In the genomic region with DNA sequence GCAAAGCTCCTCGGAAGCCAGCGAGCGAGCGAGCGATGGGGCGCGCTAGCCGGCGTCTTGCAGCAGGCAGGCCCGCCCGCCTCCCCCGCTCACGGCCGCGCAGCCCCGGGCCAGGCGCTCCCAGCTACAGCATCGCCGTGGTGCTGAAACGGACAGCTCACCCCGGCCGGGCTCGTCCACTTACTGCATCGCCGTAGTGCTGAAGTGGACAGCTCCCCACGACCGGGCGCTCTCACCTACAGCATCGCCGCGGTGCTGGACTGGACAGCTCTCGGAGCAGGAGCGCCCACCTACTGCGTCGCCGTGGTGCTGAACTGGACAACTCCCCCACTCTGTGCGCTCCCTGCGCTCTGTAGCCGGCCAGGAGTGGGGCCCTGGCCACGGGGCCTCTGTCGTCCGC, we compare ENCODE assay signal across 8 mouse cellular contexts. TPM values are rescaled to one million over a fixed set of nuclear protein-coding genes. Genes with fewer than 3 reads are reported as not detected.
A peak's percentile ranks its signal among the peaks of the same experiment; 100 is the strongest.
DNase-seq lines count a peak whose midpoint lies in the region; ATAC-seq and TF ChIP-seq lines count a peak whose summit lies in the region.

A gene (minus strand): TSS at position 325 of the 400 bp plus-strand sequence.

- no peak for TF ChIP-seq POLR2A in brain, embryonic 14.5 days (IDR thresholded peaks at IDR 0.05; ENCODE audit: borderline replicate concordance, extremely low read depth, insufficient read depth, insufficient read length, poor library complexity, severe bottlenecking)

- no peak within 1 kb of the TSS for H3K27ac ChIP-seq in heart, embryonic 12.5 days (ENCODE audit: poor library complexity, severe bottlenecking)
- no peak within 1 kb of the TSS for H3K27ac ChIP-seq in kidney, embryonic 16.5 days (ENCODE audit: low read length)

- H3K9ac ChIP-seq in heart, embryonic 12.5 days, result no peak within 1 kb of the TSS
- no peak within 1 kb of the TSS for H3K9ac ChIP-seq in kidney, embryonic 16.5 days (replicated peaks; ENCODE audit: low read length)

- peak; percentile 91 for ATAC-seq in heart, embryonic 12.5 days (ENCODE audit: insufficient number of reproducible peaks, low FRiP score)
- ATAC-seq in kidney, embryonic 16.5 days (ENCODE audit: low FRiP score, low TSS enrichment), result peak; percentile 99
- peak; percentile 89 for ATAC-seq in monocyte, adult 5-6 weeks (replicated peaks; ENCODE audit: insufficient number of reproducible peaks, low FRiP score, low TSS enrichment, poor library complexity, severe bottlenecking)

- peak within 1 kb of the TSS; percentile 27; the same call in 1 of the 2 replicates for H3K4me3 ChIP-seq in heart, embryonic 12.5 days
- H3K4me3 ChIP-seq in kidney, embryonic 16.5 days (ENCODE audit: low read length), result peak within 1 kb of the TSS; percentile 13; the same call in 1 of the 2 replicates

- peaks cover 50% of the 10 kb centered on the region for H3K27me3 ChIP-seq in heart, embryonic 12.5 days (replicated peaks)
- H3K27me3 ChIP-seq in kidney, embryonic 16.5 days (ENCODE audit: insufficient read depth, low read length), result peaks cover 14% of the 10 kb centered on the region

- under 1% methylated on average over 42 of the region's 42 CpGs for WGBS in heart, embryonic 12.5 days
- WGBS in kidney, embryonic 16.5 days, result under 1% methylated on average over 42 of the region's 42 CpGs

- TF ChIP-seq CTCF in brain, embryonic 14.5 days (IDR thresholded peaks at IDR 0.05; ENCODE audit: borderline replicate concordance, extremely low read depth, insufficient read depth, insufficient read length), result no peak

- DNase-seq in 416B (ENCODE audit: low read depth) (peak; percentile 75), liver (peak; percentile 92)
- DNase-seq in brain, embryonic 14.5 days (ENCODE audit: low read depth), result peak; percentile 94
- DNase-seq in fat pad, adult 2 months (ENCODE audit: extremely low read depth, low read depth, low spot score), result peak; percentile 23
- peak; percentile 90 to 97 for DNase-seq in spleen, postnatal 4 days (ENCODE audit: low spot score in 2 of 2)

- no peaks in the 10 kb centered on the region for H3K36me3 ChIP-seq in heart, embryonic 12.5 days
- no peaks in the 10 kb centered on the region for H3K36me3 ChIP-seq in kidney, embryonic 16.5 days (ENCODE audit: insufficient read depth, low read length)

- peak within 1 kb of the TSS; percentile 59 for H3K4me2 ChIP-seq in heart, embryonic 12.5 days
- H3K4me2 ChIP-seq in kidney, embryonic 16.5 days (replicated peaks; ENCODE audit: low read depth, low read length), result peak within 1 kb of the TSS; percentile 49

- no peaks in the 10 kb centered on the region for H3K9me3 ChIP-seq in heart, embryonic 12.5 days (replicated peaks)
- H3K9me3 ChIP-seq in kidney, embryonic 16.5 days (ENCODE audit: low read length), result no peaks in the 10 kb centered on the region

- peaks cover 4% of the 10 kb centered on the region for H3K4me1 ChIP-seq in heart, embryonic 12.5 days (replicated peaks)
- H3K4me1 ChIP-seq in kidney, embryonic 16.5 days (ENCODE audit: insufficient read depth, low read length), result peaks cover 3% of the 10 kb centered on the region; the same call in 1 of the 2 replicates

RNA-seq across cellular contexts. Expression of the gene that starts here (rescaled TPM):
- polyA plus RNA-seq in brain, embryonic 14.5 days (2012; rRNA removed), result 8.0 and 17.5 TPM in 2 replicates
- not detected in 2 replicates for polyA plus RNA-seq in heart, embryonic 12.5 days (2016; fragmentation: Nextera tagmentation; extraction: Ambion mirVana)
- polyA plus RNA-seq in kidney, embryonic 16.5 days (2015; fragmentation: Nextera tagmentation; extraction: Ambion mirVana), result not detected in 2 replicates
- not detected in 3 replicates for total RNA-seq in monocyte, adult 5-6 weeks (2017)

Comparison
In these comparisons a context has a peak if more than half of its experiments do, and no peak if none do; other contexts are left out.
1. Peak in ATAC-seq, H3K4me3 ChIP-seq and H3K4me2 ChIP-seq in heart, embryonic 12.5 days; RNA of the gene not detected or under 1 TPM.
2. Peak in ATAC-seq, H3K4me3 ChIP-seq and H3K4me2 ChIP-seq in kidney, embryonic 16.5 days; RNA of the gene not detected or under 1 TPM.
3. Peak in ATAC-seq in monocyte, adult 5-6 weeks; RNA of the gene not detected or under 1 TPM.
4. DNase-seq: peak in every context shown above with its lines; median percentile 94 in brain, embryonic 14.5 days; 94 in spleen, postnatal 4 days; 92 in liver; 75 in 416B; 23 in fat pad, adult 2 months.